Mouse (Mus musculus): ENCODE data around the gene Gm21244. TPM values are rescaled to one million over a fixed set of nuclear protein-coding genes. Genes with fewer than 3 reads are reported as not detected.

Gm21244 gene
- not detected in 2 replicates for polyA plus RNA-seq (2012; rRNA removed)

DNA sequence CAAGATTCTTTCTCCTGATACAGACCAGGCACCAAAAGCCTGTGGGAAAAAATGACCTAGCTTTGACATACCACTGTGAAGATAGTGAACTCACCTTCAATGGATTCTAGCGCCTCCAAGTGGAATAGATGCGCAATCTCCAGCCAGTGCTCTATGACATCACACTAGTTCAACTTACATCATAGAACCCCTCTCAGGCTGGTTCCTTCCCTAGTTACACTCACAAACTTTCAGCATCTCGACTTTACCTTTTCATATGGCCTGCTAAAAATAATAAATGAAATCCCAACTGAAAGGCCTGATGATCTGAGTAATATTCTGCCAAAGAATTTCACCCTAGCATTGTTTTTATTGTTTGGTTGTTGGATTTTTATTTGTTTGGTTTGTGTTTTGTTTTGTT is at the start of gene Gm21244:
Gene Gm21244, minus strand, starts transcription at position 101 of the 400 bp plus-strand sequence.

Other genes starting within 250 kb of the Gm21244 start
- gene Gm28998, start 84.5 kb upstream of the Gm21244 start, polyA plus RNA-seq (2012; rRNA removed): not detected in 2 replicates
- gene Gm21788, start 235.7 kb upstream of the Gm21244 start, polyA plus RNA-seq (2012; rRNA removed): not detected in 2 replicates

All from ovary, adult 2 months (tissue).